Mouse (Mus musculus) ES-E14 (cell line): ENCODE results near the gene Mrps34.

Source experiments
- HCFC1 ChIP-seq: IDR thresholded peaks from 2 replicates; pipeline ENCODE4 v1.6.1; 2012; ENCODE audit warnings: low read length, inconsistent platforms, borderline replicate concordance; ENCODE audit not compliant: insufficient read depth
- MAFK ChIP-seq: IDR thresholded peaks from 2 replicates; pipeline ENCODE4 v1.6.1; 2014; ENCODE audit warnings: mild to moderate bottlenecking, low read depth, low read length, inconsistent platforms; ENCODE audit not compliant: insufficient read depth
- ZC3H11A ChIP-seq: IDR thresholded peaks from 2 replicates; pipeline ENCODE4 v1.6.1; 2012; ENCODE audit warnings: low read depth, mild to moderate bottlenecking, inconsistent platforms, low read length, borderline replicate concordance
- ZNF384 ChIP-seq: IDR thresholded peaks from 2 replicates; pipeline ENCODE4 v1.6.1; 2012; ENCODE audit warnings: low read depth, low read length, inconsistent platforms

- TF ChIP-seq ZC3H11A (no peak), MAFK (no peak), ZNF384 (peak; percentile 88), HCFC1 (peak; percentile 60; the same call in 1 of the 2 replicates)
Observed at GRCm38 (mm10) chr17:24886134-24886931, 8.6 kb upstream of the Mrps34 start, which contains the start of the genes Nubp2 and Spsb3.
